ENCODE assay signal across 14 mouse cellular contexts in genomic region chr10:120431435-120431834, GRCm38 (mm10). TPM values are rescaled to one million over a fixed set of nuclear protein-coding genes. Genes with fewer than 3 reads are reported as not detected.
A peak's percentile ranks its signal among the peaks of the same experiment; 100 is the strongest.
DNase-seq lines count a peak whose midpoint lies in the region; ATAC-seq and TF ChIP-seq lines count a peak whose summit lies in the region.
"Had no signal": no experiment of that assay in that cellular context is flagged by ENCODE, and none has a peak within 500 bp of the region (broad histone marks: within the 10 kb centered on the region; RNA-seq: fewer than 3 reads in every experiment).

No protein-coding gene starts in this region.

- H3K4me3 ChIP-seq in forebrain, embryonic 11.5 days (ENCODE audit: low read depth, low read length), result no peak overlapping the region
- H3K4me3 ChIP-seq in forebrain, embryonic 13.5 days, result no peak overlapping the region
- H3K4me3 ChIP-seq in midbrain, postnatal 0 days (ENCODE audit: low read depth, low read length), result no peak overlapping the region
- no peak overlapping the region for H3K4me3 ChIP-seq in midbrain, embryonic 13.5 days (replicated peaks)
- H3K4me3 ChIP-seq: embryonic facial prominence, embryonic 15.5 days; hindbrain, embryonic 13.5 days; lung, embryonic 15.5 days had no signal

- H3K4me2 ChIP-seq in forebrain, embryonic 11.5 days (ENCODE audit: low read depth, low read length, severe bottlenecking), result no peak overlapping the region
- H3K4me2 ChIP-seq in forebrain, embryonic 13.5 days, result no peak overlapping the region
- no peak overlapping the region for H3K4me2 ChIP-seq in midbrain, postnatal 0 days (ENCODE audit: low read depth, low read length, poor library complexity, severe bottlenecking)
- H3K4me2 ChIP-seq in midbrain, embryonic 13.5 days (replicated peaks), result no peak overlapping the region
- H3K4me2 ChIP-seq: embryonic facial prominence, embryonic 15.5 days; hindbrain, embryonic 13.5 days; lung, embryonic 15.5 days had no signal

- no peak overlapping the region for H3K27ac ChIP-seq in forebrain, embryonic 11.5 days (ENCODE audit: low read depth, low read length)
- no peak overlapping the region for H3K27ac ChIP-seq in forebrain, embryonic 13.5 days
- H3K27ac ChIP-seq in midbrain, postnatal 0 days (ENCODE audit: low read depth, low read length), result no peak overlapping the region
- H3K27ac ChIP-seq in midbrain, embryonic 13.5 days, result no peak overlapping the region
- H3K27ac ChIP-seq: embryonic facial prominence, embryonic 15.5 days; hindbrain, embryonic 13.5 days; lung, embryonic 15.5 days had no signal

- H3K9me3 ChIP-seq in forebrain, embryonic 11.5 days (ENCODE audit: control insufficient read depth, low read length), result no peaks in the 10 kb centered on the region
- no peaks in the 10 kb centered on the region for H3K9me3 ChIP-seq in forebrain, embryonic 13.5 days (replicated peaks)
- no peaks in the 10 kb centered on the region for H3K9me3 ChIP-seq in midbrain, postnatal 0 days (ENCODE audit: low read length)
- no peaks in the 10 kb centered on the region for H3K9me3 ChIP-seq in midbrain, embryonic 13.5 days
- H3K9me3 ChIP-seq: embryonic facial prominence, embryonic 15.5 days; hindbrain, embryonic 13.5 days; lung, embryonic 15.5 days had no signal

- peak; percentile 46 for DNase-seq in forebrain, embryonic 11.5 days (ENCODE audit: low spot score)
- peak; percentile 8 for DNase-seq in kidney, adult 9 months
- no peak for DNase-seq in kidney, adult 8-10 months
- peak; percentile 57 for DNase-seq in midbrain, postnatal 0 days (ENCODE audit: low spot score)
- no peak for DNase-seq in urinary bladder, postnatal 14 days (ENCODE audit: low spot score)
- DNase-seq: cerebellum, adult 11 months; gastrocnemius, postnatal 14 days; layer of hippocampus, postnatal 36 days had no signal

- TF ChIP-seq CTCF in midbrain, postnatal 0 days (IDR thresholded peaks at IDR 0.05), result peak; percentile 82

- 82% methylated on average over 2 of the region's 2 CpGs for WGBS in forebrain, embryonic 11.5 days
- WGBS in forebrain, embryonic 13.5 days, result 70% methylated on average over 2 of the region's 2 CpGs
- 86% methylated on average over 2 of the region's 2 CpGs for WGBS in midbrain, postnatal 0 days
- WGBS in midbrain, embryonic 13.5 days, result 93% methylated on average over 2 of the region's 2 CpGs

- H3K36me3 ChIP-seq in forebrain, embryonic 11.5 days (ENCODE audit: control insufficient read depth, insufficient read depth, low read length), result no peaks in the 10 kb centered on the region; the same call in 1 of the 2 replicates
- no peaks in the 10 kb centered on the region for H3K36me3 ChIP-seq in forebrain, embryonic 13.5 days (ENCODE audit: poor library complexity, severe bottlenecking)
- H3K36me3 ChIP-seq in midbrain, postnatal 0 days (ENCODE audit: insufficient read depth, low read length), result no peaks in the 10 kb centered on the region
- H3K36me3 ChIP-seq in midbrain, embryonic 13.5 days, result no peaks in the 10 kb centered on the region
- H3K36me3 ChIP-seq: embryonic facial prominence, embryonic 15.5 days; hindbrain, embryonic 13.5 days; lung, embryonic 15.5 days had no signal

- peaks cover 12% of the 10 kb centered on the region; the same call in 1 of the 2 replicates for H3K4me1 ChIP-seq in forebrain, embryonic 11.5 days (replicated peaks; ENCODE audit: control insufficient read depth, insufficient read depth, low read length)
- H3K4me1 ChIP-seq in forebrain, embryonic 13.5 days, result peaks cover 59% of the 10 kb centered on the region
- H3K4me1 ChIP-seq in midbrain, postnatal 0 days (ENCODE audit: insufficient read depth, low read length), result peaks cover 3% of the 10 kb centered on the region; the same call in 1 of the 2 replicates
- H3K4me1 ChIP-seq in midbrain, embryonic 13.5 days (replicated peaks), result peaks cover 10% of the 10 kb centered on the region

- ATAC-seq in forebrain, embryonic 11.5 days (replicated peaks; ENCODE audit: low FRiP score), result no peak
- ATAC-seq in forebrain, embryonic 13.5 days, result no peak; the same call in 1 of the 2 replicates
- ATAC-seq in midbrain, postnatal 0 days (ENCODE audit: low FRiP score), result no peak
- ATAC-seq in midbrain, embryonic 13.5 days, result no peak
- ATAC-seq in megakaryocyte-erythroid progenitor cell, adult 5-6 weeks (replicated peaks; ENCODE audit: low FRiP score, low TSS enrichment, poor library complexity, severe bottlenecking), result 0 out of 2 replicates have a peak, but pooled peaks have one; percentile 39

- H3K27me3 ChIP-seq in forebrain, embryonic 11.5 days (ENCODE audit: control insufficient read depth, insufficient read depth, low read length), result no peaks in the 10 kb centered on the region
- no peaks in the 10 kb centered on the region for H3K27me3 ChIP-seq in forebrain, embryonic 13.5 days
- no peaks in the 10 kb centered on the region for H3K27me3 ChIP-seq in midbrain, postnatal 0 days (ENCODE audit: insufficient read depth, low read length)
- no peaks in the 10 kb centered on the region for H3K27me3 ChIP-seq in midbrain, embryonic 13.5 days
- H3K27me3 ChIP-seq: embryonic facial prominence, embryonic 15.5 days; hindbrain, embryonic 13.5 days; lung, embryonic 15.5 days had no signal

- H3K9ac ChIP-seq in forebrain, embryonic 11.5 days (ENCODE audit: low read length), result no peak overlapping the region
- H3K9ac ChIP-seq in forebrain, embryonic 13.5 days, result no peak overlapping the region
- no peak overlapping the region for H3K9ac ChIP-seq in midbrain, postnatal 0 days (replicated peaks; ENCODE audit: low read length, poor library complexity, severe bottlenecking)
- no peak overlapping the region for H3K9ac ChIP-seq in midbrain, embryonic 13.5 days (replicated peaks)
- H3K9ac ChIP-seq: embryonic facial prominence, embryonic 15.5 days; hindbrain, embryonic 13.5 days; lung, embryonic 15.5 days had no signal

RNA-seq across cellular contexts. Expression of gene Hmga2, which starts 44.8 kb away (rescaled TPM):
- polyA plus RNA-seq in forebrain, embryonic 11.5 days (2014; fragmentation: Nextera tagmentation; extraction: Ambion mirVana), result 84.3 and 91.9 TPM in 2 replicates
- polyA plus RNA-seq in forebrain, embryonic 13.5 days (2015; fragmentation: Nextera tagmentation; extraction: Ambion mirVana), result 12.1 and 15.1 TPM in 2 replicates
- total RNA-seq in midbrain, postnatal 0 days (2014; rRNA removed), result 0.85 and 0.99 TPM in 2 replicates
- 0.30 and 0.32 TPM in 2 replicates for polyA plus RNA-seq in midbrain, postnatal 0 days (2015; fragmentation: Nextera tagmentation; extraction: Ambion mirVana)
- polyA plus RNA-seq in midbrain, embryonic 13.5 days (2015; fragmentation: Nextera tagmentation; extraction: Ambion mirVana), result 3.6 and 4.2 TPM in 2 replicates
- 0.52 and 0.62 TPM in 2 replicates for total RNA-seq in megakaryocyte-erythroid progenitor cell, adult 5-6 weeks (2014; fragmentation: Nextera tagmentation)
- 1.5 TPM in 1 of 2 replicates, not detected in the other for total RNA-seq in megakaryocyte-erythroid progenitor cell, adult 5-6 weeks (2017)

Comparison
In these comparisons a context has a peak if more than half of its experiments do, and no peak if none do; other contexts are left out.
1. DNase-seq: peak in forebrain, embryonic 11.5 days (single experiment), kidney, adult 9 months (single experiment) and midbrain, postnatal 0 days (single experiment); none in kidney, adult 8-10 months (0 of 2) and urinary bladder, postnatal 14 days (single experiment).